Mouse (Mus musculus): ENCODE data around the gene Arhgap32.

DNA sequence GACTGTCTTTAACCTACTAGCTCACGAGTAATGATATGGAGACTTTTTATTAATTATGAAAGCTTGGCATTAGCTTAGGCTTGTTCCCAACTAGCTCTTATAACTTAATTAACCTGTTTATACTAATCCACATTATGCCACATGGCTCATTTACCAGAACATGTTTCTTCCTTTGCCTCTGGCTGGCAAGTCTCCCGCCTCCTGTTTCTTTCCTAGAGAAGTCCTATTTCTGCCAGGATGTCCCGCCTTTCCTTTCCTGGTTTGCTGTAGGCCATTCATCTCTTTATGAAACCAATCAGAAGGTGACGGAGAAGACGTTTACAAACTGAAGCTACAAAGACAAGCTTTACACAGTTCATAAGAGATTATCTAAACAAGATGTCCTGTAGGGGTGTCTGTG is 23.7 kb downstream of the Arhgap32 start:
- TF ChIP-seq POLR2A (IDR thresholded peaks at IDR 0.05; ENCODE audit: low read depth, low read length) (no peak), CTCF (IDR thresholded peaks at IDR 0.05; ENCODE audit: extremely low read depth, insufficient read depth, insufficient read length, insufficient replicate concordance) (no peak)
